Mouse (Mus musculus) midbrain, embryonic 11.5 days (tissue): Measurements from ENCODE around the gene Marf1. TPM values are rescaled to one million over a fixed set of nuclear protein-coding genes. Genes with fewer than 3 reads are reported as not detected.

Experiments
- ATAC-seq: fragments of 200-750 bp; cut with Nextera tagmentation; 2 replicates; pipeline ENCODE4 v1.8.0; 2017; ENCODE audit warnings: moderate TSS enrichment, moderate library complexity; ENCODE audit not compliant: low FRiP score
- DNase-seq: peaks from one replicate; pipeline ENCODE4 v3.0.0; 2015; ENCODE audit warnings: low spot score; ENCODE audit errors: missing footprints
- H3K27ac ChIP-seq: fragments of 300-500 bp; sonication (generic); 2 replicates; pipeline ENCODE4 v1.5.1; 2014; ENCODE audit warnings: low read depth, low read length
- H3K27me3 ChIP-seq: fragments of 300-500 bp; sonication (generic); 2 replicates; pipeline ENCODE4 v1.6.1; 2014; ENCODE audit warnings: mild to moderate bottlenecking, low read length, moderate library complexity, mixed read lengths; ENCODE audit not compliant: control insufficient read depth, insufficient read depth
- H3K36me3 ChIP-seq: fragments of 300-500 bp; sonication (generic); 2 replicates; pipeline ENCODE4 v1.6.1; 2014; ENCODE audit warnings: mild to moderate bottlenecking, low read length, moderate library complexity, mixed read lengths; ENCODE audit not compliant: control insufficient read depth, insufficient read depth
- H3K4me1 ChIP-seq: fragments of 300-500 bp; sonication (generic); 2 replicates; pipeline ENCODE4 v1.6.1; 2014; ENCODE audit warnings: low read length; ENCODE audit not compliant: control insufficient read depth, insufficient read depth
- H3K4me2 ChIP-seq: fragments of 300-500 bp; sonication (generic); 2 replicates; pipeline ENCODE4 v1.6.1; 2014; ENCODE audit warnings: mild to moderate bottlenecking, moderate library complexity
- H3K4me3 ChIP-seq: fragments of 300-500 bp; sonication (generic); 2 replicates; pipeline ENCODE4 v1.5.1; 2014; ENCODE audit warnings: low read depth, low read length
- H3K9ac ChIP-seq: fragments of 300-500 bp; sonication (generic); 2 replicates; pipeline ENCODE4 v1.6.1; 2014; ENCODE audit warnings: low read length
- H3K9me3 ChIP-seq: fragments of 300-500 bp; sonication (generic); 2 replicates; pipeline ENCODE4 v1.6.1; 2016; ENCODE audit warnings: low read length; ENCODE audit not compliant: control insufficient read depth
- WGBS: fragments of 180-500 bp; shearing (Covaris S2); extraction: QIAGEN DNeasy Blood & Tissue Kit; methylation state at CpG from one replicate; pipeline ENCODE4 v1.1.7; 2014; 5-methylcytosine and 5-hydroxymethylcytosine counted together
- polyA plus RNA-seq: library from polyadenylated mRNA; unstranded; fragments of >200 nt; fragmentation: Nextera tagmentation; extraction: Ambion mirVana; gene quantifications from 2 replicates; pipeline ENCODE4 v1.2.1, GENCODE M21; 2014

The Marf1 gene
- 17.4 and 17.6 TPM in 2 replicates for polyA plus RNA-seq

GRCm38 (mm10) chr16:14162988-14163416 lies at the start of gene Marf1, which contains the start of gene Nde1:
TSS of gene Marf1 (minus strand) at chr16:14163351.
TSS of gene Nde1 (plus strand) at chr16:14163275.
- Histone ChIP-seq H3K4me1 (peaks cover 18% of the 10 kb centered on the region), H3K9me3 (no peaks in the 10 kb centered on the region), H3K4me2 (peak within 1 kb of the TSS; percentile 69), H3K27me3 (no peaks in the 10 kb centered on the region), H3K4me3 (peak within 1 kb of the TSS; percentile 77), H3K27ac (peak within 1 kb of the TSS; percentile 79), H3K36me3 (no peaks in the 10 kb centered on the region), H3K9ac (peak within 1 kb of the TSS; percentile 94)
- under 1% methylated on average over 43 of the region's 43 CpGs for WGBS
- ATAC-seq (peak; percentile 89), DNase-seq (peak; percentile 98)

- Histone ChIP-seq H3K27ac (no peak overlapping the region), H3K9ac (no peak overlapping the region), H3K4me2 (no peak overlapping the region), H3K36me3 (no peaks in the 10 kb centered on the region), H3K27me3 (no peaks in the 10 kb centered on the region), H3K4me3 (no peak overlapping the region), H3K4me1 (no peaks in the 10 kb centered on the region), H3K9me3 (no peaks in the 10 kb centered on the region)
- ATAC-seq (no peak), DNase-seq (peak; percentile 47)
- 75% methylated on average over 4 of the region's 4 CpGs for WGBS
Observed at GRCm38 (mm10) chr16:14198798-14199197, 35.6 kb upstream of the Marf1 start.

- no peaks in the 10 kb centered on the region for H3K4me1 ChIP-seq
- no peaks in the 10 kb centered on the region for H3K9me3 ChIP-seq
- DNase-seq (peak; percentile 91), ATAC-seq (no peak)
- H3K9ac ChIP-seq, result no peak overlapping the region
- 15% methylated on average over 1 of the region's 1 CpGs for WGBS
- H3K27ac ChIP-seq, result no peak overlapping the region
- peaks cover 8% of the 10 kb centered on the region for H3K36me3 ChIP-seq
- H3K27me3 ChIP-seq, result no peaks in the 10 kb centered on the region
- no peak overlapping the region for H3K4me2 ChIP-seq
- no peak overlapping the region for H3K4me3 ChIP-seq
Observed at GRCm38 (mm10) chr16:14195427-14195826, 32.3 kb upstream of the Marf1 start.

GRCm38 (mm10) chr16:14194164-14194950 lies 31.2 kb upstream of the Marf1 start:
- Histone ChIP-seq H3K4me1 (no peaks in the 10 kb centered on the region), H3K27me3 (no peaks in the 10 kb centered on the region), H3K4me3 (no peak overlapping the region), H3K36me3 (peaks cover 8% of the 10 kb centered on the region), H3K4me2 (no peak overlapping the region), H3K9me3 (no peaks in the 10 kb centered on the region), H3K9ac (no peak overlapping the region), H3K27ac (no peak overlapping the region)
- ATAC-seq, result 0 out of 2 replicates have a peak, but pooled peaks have one; percentile 7
- peak; percentile 72 for DNase-seq
- 43% methylated on average over 9 of the region's 9 CpGs for WGBS

- Histone ChIP-seq H3K9ac (no peak overlapping the region), H3K27me3 (no peaks in the 10 kb centered on the region), H3K27ac (no peak overlapping the region), H3K4me3 (no peak overlapping the region), H3K36me3 (peaks cover 38% of the 10 kb centered on the region), H3K4me2 (no peak overlapping the region), H3K9me3 (no peaks in the 10 kb centered on the region), H3K4me1 (no peaks in the 10 kb centered on the region)
- ATAC-seq (no peak), DNase-seq (no peak)
- 94% methylated on average over 5 of the region's 5 CpGs for WGBS
Observed at GRCm38 (mm10) chr16:14185516-14185915, 22.4 kb upstream of the Marf1 start.

- Histone ChIP-seq H3K4me3 (no peak overlapping the region), H3K4me2 (no peak overlapping the region), H3K9me3 (no peaks in the 10 kb centered on the region), H3K36me3 (peaks cover 39% of the 10 kb centered on the region), H3K9ac (no peak overlapping the region), H3K27ac (no peak overlapping the region), H3K4me1 (no peaks in the 10 kb centered on the region), H3K27me3 (no peaks in the 10 kb centered on the region)
- 96% methylated on average over 1 of the region's 1 CpGs for WGBS
- no peak for ATAC-seq
- no peak for DNase-seq
Observed at GRCm38 (mm10) chr16:14183856-14184255, 20.7 kb upstream of the Marf1 start.

GRCm38 (mm10) chr16:14182360-14182759 lies 19.2 kb upstream of the Marf1 start:
- peaks cover 38% of the 10 kb centered on the region for H3K36me3 ChIP-seq

GRCm38 (mm10) chr16:14180163-14180733 lies 17.1 kb upstream of the Marf1 start:
- no peak for DNase-seq
- Histone ChIP-seq H3K9ac (no peak overlapping the region), H3K36me3 (peaks cover 32% of the 10 kb centered on the region), H3K27me3 (no peaks in the 10 kb centered on the region), H3K27ac (no peak overlapping the region), H3K4me2 (no peak overlapping the region), H3K9me3 (no peaks in the 10 kb centered on the region), H3K4me1 (no peaks in the 10 kb centered on the region), H3K4me3 (no peak overlapping the region)
- WGBS, result 86% methylated on average over 6 of the region's 6 CpGs
- ATAC-seq, result no peak

More at GRCm38 (mm10) chr16:14182360-14182759, 19.2 kb upstream of the Marf1 start:
- Histone ChIP-seq H3K27ac (no peak overlapping the region), H3K4me2 (no peak overlapping the region), H3K9me3 (no peaks in the 10 kb centered on the region), H3K9ac (no peak overlapping the region), H3K4me3 (no peak overlapping the region), H3K27me3 (no peaks in the 10 kb centered on the region), H3K4me1 (no peaks in the 10 kb centered on the region)
- WGBS, result 95% methylated on average over 5 of the region's 5 CpGs
- ATAC-seq, result no peak
- no peak for DNase-seq

- Histone ChIP-seq H3K9ac (no peak overlapping the region), H3K4me3 (no peak overlapping the region), H3K4me1 (no peaks in the 10 kb centered on the region), H3K4me2 (no peak overlapping the region), H3K27ac (no peak overlapping the region), H3K27me3 (no peaks in the 10 kb centered on the region), H3K9me3 (no peaks in the 10 kb centered on the region), H3K36me3 (peaks cover 36% of the 10 kb centered on the region)
- DNase-seq (no peak), ATAC-seq (no peak)
- 68% methylated on average over 3 of the region's 3 CpGs for WGBS
Observed at GRCm38 (mm10) chr16:14178041-14178440, 14.9 kb upstream of the Marf1 start.
